Mouse (Mus musculus) cerebellum, adult 2 months (tissue): ENCODE results near the gene Ugt2b5.

Experiments used
- CTCF ChIP-seq: fragments of 200-500 bp; IDR thresholded peaks from 2 replicates; pipeline ENCODE4 v1.5.1; 2011; ENCODE audit warnings: low read depth, mild to moderate bottlenecking, control low read depth, low read length, moderate library complexity, borderline replicate concordance; ENCODE audit not compliant: insufficient read depth
- POLR2A ChIP-seq: fragments of 200-500 bp; IDR thresholded peaks from 2 replicates; pipeline ENCODE4 v1.6.1; 2011; ENCODE audit warnings: low read length, control low read depth, borderline replicate concordance; ENCODE audit not compliant: insufficient read depth

GRCm38 (mm10) chr5:87091111-87091510, 49.0 kb downstream of the Ugt2b5 start:
- TF ChIP-seq CTCF = no peak
- no peak for TF ChIP-seq POLR2A
